8 mouse cellular contexts compared by ENCODE assay signal in genomic region chr19:16133721-16134570, GRCm38 (mm10). TPM values are rescaled to one million over a fixed set of nuclear protein-coding genes. Genes with fewer than 3 reads are reported as not detected.
A peak's percentile ranks its signal among the peaks of the same experiment; 100 is the strongest.
DNase-seq lines count a peak whose midpoint lies in the region; ATAC-seq and TF ChIP-seq lines count a peak whose summit lies in the region.

No protein-coding gene starts in this region.

- H3K4me3 ChIP-seq in left cerebral cortex, adult 2 months, result peak overlapping the region; percentile 86
- H3K4me3 ChIP-seq in embryonic facial prominence, embryonic 12.5 days, result peak overlapping the region; percentile 92

- 10% methylated on average over 25 of the region's 25 CpGs for WGBS in embryonic facial prominence, embryonic 12.5 days

- peak overlapping the region; percentile 75 for H3K4me2 ChIP-seq in embryonic facial prominence, embryonic 12.5 days (replicated peaks)

- intact Hi-C loops in left cerebral cortex, adult 2 months (cut with DNase I), result loop anchor here (2.0 to 5.0 kb wide), 3 partner anchors 69 to 213 kb away; no protein-coding TSS in a partner anchor

- H3K36me3 ChIP-seq in embryonic facial prominence, embryonic 12.5 days, result no peaks in the 10 kb centered on the region

- peak; percentile 24 for ATAC-seq in embryonic facial prominence, embryonic 12.5 days (ENCODE audit: insufficient number of reproducible peaks, insufficient read depth, low FRiP score, low TSS enrichment)
- no peak for ATAC-seq in megakaryocyte-erythroid progenitor cell, adult 5-6 weeks (replicated peaks; ENCODE audit: low FRiP score, low TSS enrichment, poor library complexity, severe bottlenecking)

- peak overlapping the region; percentile 97 for H3K27ac ChIP-seq in left cerebral cortex, adult 2 months
- H3K27ac ChIP-seq in embryonic facial prominence, embryonic 12.5 days, result peak overlapping the region; percentile 99

- H3K9ac ChIP-seq in embryonic facial prominence, embryonic 12.5 days, result peak overlapping the region; percentile 99

- no peak; the same call in 1 of the 2 replicates for TF ChIP-seq CTCF in left cerebral cortex, adult 2 months (IDR thresholded peaks at IDR 0.05)

- DNase-seq in left cerebral cortex, adult 2 months (ENCODE audit: extremely low spot score in 1 of 2, low spot score in 2 of 2), result no peak
- DNase-seq in left cerebral cortex, adult 11 months (ENCODE audit: low spot score), result no peak
- DNase-seq in induced T-regulatory cell, adult 2 months (ENCODE audit: low read depth), result peak; percentile 43
- DNase-seq in lung, postnatal 14 days, result peak; percentile 36
- no peak for DNase-seq in T-cell, adult 2 months (ENCODE audit: low spot score)
- no peak for DNase-seq in yolk sac, embryonic 10.5 days (ENCODE audit: low spot score)

- no peaks in the 10 kb centered on the region for H3K27me3 ChIP-seq in embryonic facial prominence, embryonic 12.5 days

- H3K4me1 ChIP-seq in embryonic facial prominence, embryonic 12.5 days, result peaks cover 39% of the 10 kb centered on the region

- no peaks in the 10 kb centered on the region for H3K9me3 ChIP-seq in embryonic facial prominence, embryonic 12.5 days

RNA-seq across cellular contexts. Expression of gene Gnaq, which starts 1.3 kb away (rescaled TPM):
- 100 to 1,000 TPM; 164 to 172 TPM for total RNA-seq in left cerebral cortex, adult 2 months (2021)
- 28.7 and 28.9 TPM in 2 replicates for polyA plus RNA-seq in embryonic facial prominence, embryonic 12.5 days (2016; fragmentation: Nextera tagmentation; extraction: Ambion mirVana)
- 15.8 and 20.8 TPM in 2 replicates for total RNA-seq in megakaryocyte-erythroid progenitor cell, adult 5-6 weeks (2014; fragmentation: Nextera tagmentation)
- total RNA-seq in megakaryocyte-erythroid progenitor cell, adult 5-6 weeks (2017), result 6.2 and 18.1 TPM in 2 replicates

Comparison
In these comparisons a context has a peak if more than half of its experiments do, and no peak if none do; other contexts are left out.
1. DNase-seq: peak in induced T-regulatory cell, adult 2 months (single experiment) and lung, postnatal 14 days (single experiment); none in left cerebral cortex, adult 2 months (0 of 2), left cerebral cortex, adult 11 months (single experiment), T-cell, adult 2 months (single experiment) and yolk sac, embryonic 10.5 days (single experiment).
2. RNA of gene Gnaq, which starts 1.3 kb away (total RNA-seq): 164 to 172 TPM in left cerebral cortex, adult 2 months; 6.2 to 20.8 TPM in megakaryocyte-erythroid progenitor cell, adult 5-6 weeks; every median in the first group is over 4 times any median in the second.